Mouse (Mus musculus) left cerebral cortex, adult 2 months (tissue): ENCODE measurements around the gene Tsc2. TPM values are rescaled to one million over a fixed set of nuclear protein-coding genes. Genes with fewer than 3 reads are reported as not detected.
A peak's percentile ranks its signal among the peaks of the same experiment; 100 is the strongest.

ENCODE experiments used
- DNase-seq, 2 experiments: peaks; one replicate each; pipeline ENCODE4 v3.0.0; 2021 to 2022; ENCODE audit warnings: low spot score in 2 of 2, mixed read lengths in 1 of 2; ENCODE audit errors: extremely low spot score in 1 of 2
- H3K27ac ChIP-seq: fragments of 200-600 bp; 2 replicates; pipeline ENCODE4 v1.8.1; 2022
- H3K4me3 ChIP-seq: fragments of 200-600 bp; 2 replicates; pipeline ENCODE4 v1.8.1; 2022
- CTCF ChIP-seq: fragments of 200-600 bp; IDR thresholded peaks from 2 replicates; pipeline ENCODE4 v1.8.1; 2022; ENCODE audit warnings: antibody characterized with exemption, mild to moderate bottlenecking, moderate library complexity
- intact Hi-C: fragments of 180-260 bp; cut with DNase I; formaldehyde crosslinking; loops from one replicate; pipeline ENCODE4 v1.15.1; 2025
- microRNA-seq, 2 experiments: library from miRNA; unstranded; fragments of <30 nt; microRNA quantifications; one replicate each; pipeline ENCODE4 v1.2.0; 2021
- total RNA-seq, 2 experiments: library from RNA; stranded (reverse); gene quantifications; 2 replicates each; pipeline ENCODE4 v1.2.3; 2021

The Tsc2 gene
- total RNA-seq, 2 experiments from 2014 or later, result 140 to 159 TPM

DNA sequence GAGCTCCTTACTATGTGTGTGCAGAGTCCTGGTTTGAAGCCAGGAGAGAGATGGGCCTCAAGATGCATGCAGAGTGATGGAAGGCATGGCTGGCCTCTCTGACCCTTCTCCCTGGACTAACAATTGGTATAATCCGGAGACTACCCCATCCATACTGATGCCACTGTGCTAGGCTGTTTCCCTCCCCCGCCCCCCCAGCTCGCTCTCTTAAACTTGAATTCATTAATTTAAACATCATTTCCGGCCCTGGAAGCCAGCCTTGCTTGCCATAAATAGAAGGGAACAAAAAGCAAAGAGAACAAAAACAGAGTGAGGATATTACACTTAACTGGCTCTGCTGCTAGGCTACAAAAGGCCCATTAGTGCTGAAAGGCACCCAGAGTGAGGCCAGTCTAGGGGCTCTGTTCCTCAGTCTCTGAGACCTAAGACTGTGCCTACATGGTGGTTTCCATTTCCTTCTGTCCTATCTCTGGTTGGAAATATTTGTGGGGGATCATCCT is 73.8 kb downstream of the Tsc2 start:
- peak overlapping the region; percentile 74 for H3K27ac ChIP-seq
- intact Hi-C loops, result no loop called here
- TF ChIP-seq CTCF, result no peak
- no peak for DNase-seq
- no peak overlapping the region for H3K4me3 ChIP-seq

DNA sequence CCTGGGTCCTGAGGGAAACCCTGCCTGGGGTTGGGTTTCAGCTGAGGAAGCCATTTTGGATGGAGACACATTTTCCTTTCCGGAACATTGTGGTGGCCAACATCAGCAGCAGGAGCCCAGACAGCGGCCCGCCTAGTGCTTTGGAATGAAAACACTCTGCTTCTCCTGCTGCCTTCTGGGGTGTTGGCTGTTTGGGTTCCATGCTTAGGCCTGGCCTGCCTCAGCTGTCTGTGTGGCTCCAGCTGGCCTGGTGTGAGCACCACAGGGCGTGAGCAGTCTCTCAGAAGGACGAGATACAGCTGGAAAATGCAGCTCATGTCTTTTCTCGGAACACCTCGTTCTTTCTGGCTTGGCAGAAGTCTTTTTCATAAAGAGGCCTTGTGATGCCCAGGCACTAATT is 75.3 kb downstream of the Tsc2 start:
- DNase-seq, result no peak
- no peak overlapping the region for H3K4me3 ChIP-seq
- no peak overlapping the region for H3K27ac ChIP-seq
- TF ChIP-seq CTCF, result no peak
- intact Hi-C loops, result no loop called here

DNA sequence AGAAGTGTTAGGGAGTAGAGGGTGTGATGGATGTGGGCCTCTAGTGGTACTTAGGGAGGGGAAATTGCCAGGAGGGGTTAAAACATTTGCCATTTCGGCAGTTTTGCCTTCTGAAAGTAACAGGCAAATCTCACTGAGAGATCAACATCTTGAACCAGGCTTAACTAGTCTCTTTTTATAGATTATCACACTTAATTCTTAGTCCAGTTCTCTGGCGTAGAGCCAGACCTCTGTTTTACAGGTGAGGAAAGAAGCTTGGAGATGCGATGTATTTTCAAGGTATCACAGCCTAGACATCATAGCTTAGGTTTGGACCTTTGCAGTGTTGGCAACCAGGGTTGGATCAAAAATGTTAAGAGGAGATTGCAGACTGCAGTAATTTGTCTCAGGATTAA is 81.4 kb downstream of the Tsc2 start:
- intact Hi-C loops, result no loop called here
- no peak for TF ChIP-seq CTCF
- no peak for DNase-seq
- H3K4me3 ChIP-seq, result peak overlapping the region; percentile 77
- peak overlapping the region; percentile 99 for H3K27ac ChIP-seq

DNA sequence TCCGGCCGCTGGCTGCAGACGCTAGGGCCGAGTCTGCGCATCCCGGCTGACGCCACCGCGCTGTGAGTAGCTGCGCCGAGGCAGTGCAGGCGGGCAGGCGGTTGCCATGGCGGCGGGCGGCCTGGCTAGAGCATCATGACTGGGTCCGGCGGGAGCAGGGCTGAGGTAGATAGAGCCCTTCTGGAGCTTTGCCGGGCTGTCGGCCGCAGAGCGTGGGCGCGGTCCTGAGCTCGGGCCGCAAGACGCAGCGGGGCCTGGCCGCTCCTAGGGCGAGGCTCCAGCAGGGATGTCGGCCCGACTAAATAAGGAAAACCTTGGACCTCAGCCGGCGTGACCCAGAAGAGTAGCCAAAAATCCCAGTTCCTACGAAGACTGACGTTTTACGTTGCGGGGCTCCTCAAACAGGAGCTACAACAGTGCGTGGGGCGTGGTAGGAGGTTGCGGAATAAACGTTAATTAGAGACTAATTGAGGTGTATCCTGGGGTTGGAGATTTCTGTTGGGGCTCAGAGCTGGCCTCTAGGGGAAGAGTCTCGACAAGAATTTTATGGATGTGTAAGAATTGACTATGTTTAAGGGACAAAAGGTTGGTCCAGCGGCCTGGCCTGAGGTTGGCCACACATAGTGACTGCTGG is 81.9 kb downstream of the Tsc2 start:
- peak; percentile 79 to 81 for DNase-seq
- intact Hi-C loops, result no loop called here
- Histone ChIP-seq H3K4me3 (peak overlapping the region; percentile 77), H3K27ac (peak overlapping the region; percentile 99)
- no peak; the same call in 1 of the 2 replicates for TF ChIP-seq CTCF

DNA sequence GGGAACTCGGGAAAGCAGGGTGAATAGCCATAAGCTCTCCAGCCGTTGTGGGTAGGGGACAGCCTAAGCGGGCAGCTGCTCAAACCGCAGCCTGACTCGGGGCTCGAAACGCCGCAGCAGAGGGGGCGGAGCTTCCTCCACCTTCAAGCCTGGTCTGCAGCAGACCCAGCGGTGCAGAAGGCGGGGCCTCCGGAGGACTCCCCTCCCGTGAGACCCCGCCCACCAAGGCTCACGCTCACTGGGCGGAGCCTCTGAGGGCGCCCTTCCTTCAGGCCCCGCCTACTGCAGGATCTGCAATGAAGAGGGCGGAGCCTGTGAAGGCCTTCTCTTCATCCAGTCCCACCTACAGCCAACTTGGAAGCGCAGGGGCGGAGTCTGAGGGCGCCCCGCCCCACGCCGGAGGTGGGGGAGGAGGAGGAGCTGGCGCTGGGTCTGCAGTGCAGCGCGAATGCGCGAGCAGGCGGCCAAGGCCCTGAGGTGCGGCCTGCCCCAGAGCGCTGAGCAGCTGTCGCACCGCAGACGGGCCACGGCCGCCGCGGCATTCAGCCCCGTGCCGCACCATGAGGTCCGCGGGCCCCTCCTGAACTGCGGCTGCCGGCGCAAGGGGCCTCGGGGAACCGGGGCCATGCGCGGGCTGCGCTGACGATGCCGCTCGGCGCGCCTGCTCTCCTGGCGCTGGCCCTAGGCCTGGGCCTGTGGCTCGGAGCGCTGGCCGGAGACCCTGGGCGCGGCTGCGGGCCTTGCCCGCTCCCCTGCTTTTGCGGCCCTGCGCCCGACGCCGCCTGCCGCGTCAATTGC is 82.6 kb downstream of the Tsc2 start, which contains the start of gene Pkd1:
Gene Pkd1, plus strand, starts transcription at position 217 of the 798 bp plus-strand sequence.
- H3K27ac ChIP-seq, result peak within 1 kb of the TSS; percentile 99
- DNase-seq, result peak; percentile 99
- intact Hi-C loops, result loop anchor here (2.0 kb wide), 1 partner anchor 15 kb away; the partner anchor contains the start of gene Rab26
- TF ChIP-seq CTCF, result no peak
- peak within 1 kb of the TSS; percentile 77 for H3K4me3 ChIP-seq

DNA sequence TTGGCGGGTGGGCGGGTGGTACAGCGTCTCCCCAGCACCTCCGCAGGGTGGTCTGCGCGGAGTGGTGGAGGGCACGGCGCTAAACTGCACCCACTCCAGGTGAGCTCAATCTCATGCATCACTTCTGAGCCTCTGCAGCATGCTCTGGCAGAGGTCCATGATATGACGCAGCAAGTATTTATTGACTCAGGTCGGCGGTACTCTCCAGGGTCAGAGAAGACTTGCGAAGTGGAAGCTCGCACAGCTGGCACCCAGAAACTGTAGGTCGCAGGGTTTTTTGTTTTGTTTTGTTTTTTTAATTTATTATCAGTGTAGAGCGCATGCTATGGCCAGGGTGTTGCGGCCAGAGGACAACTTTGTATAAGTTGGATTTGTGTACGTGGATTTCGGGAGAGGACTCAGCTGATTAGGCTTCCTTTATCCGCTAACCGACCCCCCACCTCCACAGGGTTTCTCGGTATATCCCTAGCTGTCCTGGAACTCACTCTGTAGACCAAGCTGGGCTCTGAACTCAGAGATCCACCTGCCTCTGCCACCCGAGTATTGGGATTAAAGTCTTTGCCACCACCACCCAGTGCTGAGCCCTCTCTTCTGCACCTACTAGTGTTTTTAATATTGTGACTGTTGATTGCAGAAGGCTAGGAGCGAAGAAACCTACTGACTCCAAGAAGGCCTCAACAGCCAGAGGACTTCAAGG is 83.4 kb downstream of the Tsc2 start:
- Histone ChIP-seq H3K4me3 (peak overlapping the region; percentile 57), H3K27ac (peak overlapping the region; percentile 93)
- intact Hi-C loops, result loop anchor here (2.0 kb wide), 1 partner anchor 14 kb away; the partner anchor contains the start of gene Rab26
- DNase-seq, result peak; percentile 58 to 64
- TF ChIP-seq CTCF, result no peak

DNA sequence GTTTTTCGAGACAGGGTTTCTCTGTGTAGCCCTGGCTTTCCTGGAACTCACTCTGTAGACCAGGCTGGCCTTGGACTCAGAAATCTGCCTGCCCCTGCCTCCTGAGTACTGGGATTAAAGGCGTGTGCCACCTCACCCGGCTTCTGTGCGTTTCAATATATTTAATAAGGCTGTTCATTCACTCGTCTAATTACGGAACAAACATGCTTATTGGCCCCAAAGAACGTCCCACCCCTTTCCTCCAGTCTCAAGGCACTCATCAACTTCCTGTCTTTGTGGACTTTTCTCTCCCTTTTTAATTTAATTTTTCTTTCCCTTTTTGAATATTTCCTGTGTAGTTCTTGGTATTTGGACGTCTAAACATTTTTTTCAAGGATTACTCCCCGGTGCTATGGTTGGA is 84.0 kb downstream of the Tsc2 start:
- no peak for DNase-seq
- TF ChIP-seq CTCF, result no peak
- peak overlapping the region; percentile 93 for H3K27ac ChIP-seq
- peak overlapping the region; percentile 57 for H3K4me3 ChIP-seq
- intact Hi-C loops, result loop anchor here (2.0 kb wide), 1 partner anchor 14 kb away; the partner anchor contains the start of gene Rab26

DNA sequence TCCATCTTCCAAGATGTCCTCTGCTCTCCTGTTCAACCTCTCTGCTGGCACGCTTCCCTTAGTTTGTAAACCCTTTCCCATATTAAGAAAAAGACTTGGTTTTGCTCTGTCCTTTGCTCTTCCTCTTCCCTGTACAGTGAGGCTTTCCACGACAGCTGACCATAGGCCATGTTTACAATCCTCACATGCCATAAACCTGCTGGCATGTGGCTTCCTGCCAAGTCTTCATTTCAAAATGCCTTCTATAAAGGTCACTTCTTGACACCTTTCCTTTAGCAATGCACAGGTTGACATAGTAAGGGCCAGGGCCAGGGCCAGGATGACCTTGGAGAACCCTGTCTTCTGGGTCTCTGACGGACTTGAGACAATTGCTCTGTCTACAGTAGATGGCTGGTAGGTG is 86.2 kb downstream of the Tsc2 start:
- Histone ChIP-seq H3K4me3 (no peak overlapping the region), H3K27ac (no peak overlapping the region)
- intact Hi-C loops, result no loop called here
- no peak for TF ChIP-seq CTCF
- no peak for DNase-seq

Small RNAs within 50 kb of the gene (microRNA-seq; reads per million reads assigned to microRNA genes)
- gene Gm24589, result 10.5 to 21.2 reads per million in 2 experiments

Other genes starting within 250 kb of the Tsc2 start
- gene Rnps1, start 218.1 kb downstream of the Tsc2 start, total RNA-seq, result 100 to 1,000 TPM; 131 to 142 TPM
- 10 to 100 TPM; 24.4 to 26.2 TPM for gene Eci1, start 206.0 kb downstream of the Tsc2 start, total RNA-seq
- gene Dnase1l2, start 189.5 kb downstream of the Tsc2 start, total RNA-seq, result 10 to 100 TPM in 1 of 2 experiments, 1 to 10 TPM in 1; 6.8 to 14.8 TPM
- 10 to 100 TPM; 37.7 to 41.7 TPM for gene E4f1, start 162.3 kb downstream of the Tsc2 start, total RNA-seq
- 10 to 100 TPM; 65.8 to 69.6 TPM for gene Pgp, start 162.2 kb downstream of the Tsc2 start, total RNA-seq
- 1 to 10 TPM; 1.7 to 1.9 TPM for gene Bricd5, start 158.7 kb downstream of the Tsc2 start, total RNA-seq
- 10 to 100 TPM; 34.5 to 37.1 TPM for gene Mlst8, start 153.6 kb downstream of the Tsc2 start, total RNA-seq
- gene Caskin1, start 144.0 kb downstream of the Tsc2 start, total RNA-seq, result 100 to 1,000 TPM; 134 to 144 TPM
- 10 to 100 TPM; 81.3 to 85.3 TPM for gene Traf7, start 104.7 kb downstream of the Tsc2 start, total RNA-seq
- gene Rab26, start 98.4 kb downstream of the Tsc2 start, total RNA-seq, result 10 to 100 TPM; 53.6 to 54.1 TPM
- gene Pkd1, start 82.8 kb downstream of the Tsc2 start, total RNA-seq, result 10 to 100 TPM; 89.1 to 97.5 TPM
- 1 to 10 TPM; 5.5 to 5.7 TPM for gene Nthl1, start 50 bp upstream of the Tsc2 start, total RNA-seq
- 10 to 100 TPM; 50.2 to 51.0 TPM for gene Slc9a3r2, start 17.7 kb upstream of the Tsc2 start, total RNA-seq
- 1 to 10 TPM in 1 of 2 experiments, under 1 TPM in 1; 0.58 to 1.4 TPM for gene Npw, start 25.8 kb upstream of the Tsc2 start, total RNA-seq
- 10 to 100 TPM; 41.6 to 49.0 TPM for gene Zfp598, start 37.1 kb upstream of the Tsc2 start, total RNA-seq
- gene Syngr3, start 57.3 kb upstream of the Tsc2 start, total RNA-seq, result 100 to 1,000 TPM; 177 to 188 TPM
- gene Gfer, start 63.5 kb upstream of the Tsc2 start, total RNA-seq, result 10 to 100 TPM; 20.0 to 23.2 TPM
- 1 to 10 TPM; 3.2 to 3.9 TPM for gene Noxo1, start 63.6 kb upstream of the Tsc2 start, total RNA-seq
- gene Tbl3, start 75.0 kb upstream of the Tsc2 start, total RNA-seq, result 10 to 100 TPM; 24.7 to 26.4 TPM
- 1 to 10 TPM in 1 of 2 experiments, not detected in 1; 1.1 TPM for gene Rnf151, start 85.4 kb upstream of the Tsc2 start, total RNA-seq
- 100 to 1,000 TPM; 284 to 288 TPM for gene Rps2, start 85.5 kb upstream of the Tsc2 start, total RNA-seq
- gene Ndufb10, start 91.8 kb upstream of the Tsc2 start, total RNA-seq, result 100 to 1,000 TPM; 208 to 222 TPM
- under 1 TPM; 0.34 to 0.68 TPM for gene Rpl3l, start 95.2 kb upstream of the Tsc2 start, total RNA-seq
- gene Msrb1, start 104.0 kb upstream of the Tsc2 start, total RNA-seq, result 10 to 100 TPM; 31.8 to 34.7 TPM
- under 1 TPM; 0.28 to 0.29 TPM for gene Hs3st6, start 120.4 kb upstream of the Tsc2 start, total RNA-seq
- gene Meiob, start 171.7 kb upstream of the Tsc2 start, total RNA-seq, result not detected
- gene Hagh, start 207.5 kb upstream of the Tsc2 start, total RNA-seq, result 100 to 1,000 TPM; 129 to 141 TPM
- gene Fahd1, start 217.7 kb upstream of the Tsc2 start, total RNA-seq, result 10 to 100 TPM; 17.4 to 20.4 TPM
- not detected for gene Igfals, start 233.4 kb upstream of the Tsc2 start, total RNA-seq